Mouse (Mus musculus) adipocyte (in vitro differentiated cells): Measurements from ENCODE around the gene Pop4.

Experiments used
- DNase-seq: peaks from one replicate; pipeline ENCODE4 v3.0.0-alpha.2; 2016; ENCODE audit warnings: low spot score

Gene Pop4

DNA sequence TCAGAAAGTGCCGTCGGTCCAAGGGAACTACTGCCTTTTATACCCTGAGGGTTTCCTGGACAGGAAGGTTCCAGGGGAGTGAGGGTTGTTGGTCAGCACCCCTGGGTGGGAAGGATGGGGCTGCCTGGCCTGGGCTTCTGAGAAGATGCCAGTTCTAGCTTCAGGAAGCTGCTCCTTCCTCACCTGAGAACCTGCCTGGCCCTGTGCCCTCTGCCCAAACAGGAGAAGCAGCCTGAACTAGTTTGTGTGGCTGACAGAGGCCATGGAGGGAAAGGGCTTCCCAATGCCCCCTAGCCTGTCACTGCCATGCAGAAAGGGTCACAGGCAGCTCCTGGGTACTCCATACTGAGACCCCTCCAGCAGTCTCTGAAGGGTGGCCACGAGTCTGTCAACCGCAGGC lies 51.7 kb downstream of the Pop4 start:
- no peak for DNase-seq

DNA sequence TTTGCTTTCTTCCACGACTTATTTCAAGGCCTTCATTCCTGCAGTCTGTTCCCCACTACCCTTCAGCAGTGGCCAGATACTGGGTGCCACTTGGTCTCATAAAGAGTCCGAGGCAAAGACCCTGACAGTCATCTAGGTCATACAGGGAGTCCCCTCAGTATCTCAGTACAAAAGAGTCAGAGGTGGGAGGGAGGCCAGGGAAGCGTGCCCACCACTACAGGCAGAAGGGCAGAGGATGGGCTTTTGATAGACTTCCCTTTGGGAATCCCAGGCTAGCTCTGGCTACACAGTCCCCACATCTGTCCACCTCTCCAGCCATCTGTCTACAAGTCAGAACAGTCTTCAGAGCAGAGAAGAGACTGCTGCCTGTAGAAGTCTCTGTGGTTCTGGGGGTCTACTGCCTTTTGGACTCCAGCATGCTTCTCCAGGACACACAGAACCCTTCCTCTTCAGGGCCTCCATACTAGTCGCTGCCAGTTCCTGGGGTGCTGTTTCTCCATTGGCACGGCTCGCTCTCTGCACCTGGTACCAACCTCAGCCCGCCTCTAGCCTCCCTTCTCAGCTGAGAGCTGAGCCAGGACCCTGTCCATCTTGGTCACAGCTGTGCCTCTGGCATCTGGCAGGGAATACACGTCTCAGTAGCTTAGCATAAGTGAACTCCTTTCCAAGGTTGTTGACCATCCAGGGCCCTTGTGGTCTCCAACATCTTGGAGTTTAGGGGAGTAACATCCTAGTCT lies 52.4 kb downstream of the Pop4 start:
- no peak for DNase-seq

GRCm38 (mm10) chr7:38217417-38218171 lies 53.6 kb downstream of the Pop4 start:
- peak; percentile 96 for DNase-seq

GRCm38 (mm10) chr7:38215697-38216096 lies 55.5 kb downstream of the Pop4 start:
- no peak for DNase-seq

DNA sequence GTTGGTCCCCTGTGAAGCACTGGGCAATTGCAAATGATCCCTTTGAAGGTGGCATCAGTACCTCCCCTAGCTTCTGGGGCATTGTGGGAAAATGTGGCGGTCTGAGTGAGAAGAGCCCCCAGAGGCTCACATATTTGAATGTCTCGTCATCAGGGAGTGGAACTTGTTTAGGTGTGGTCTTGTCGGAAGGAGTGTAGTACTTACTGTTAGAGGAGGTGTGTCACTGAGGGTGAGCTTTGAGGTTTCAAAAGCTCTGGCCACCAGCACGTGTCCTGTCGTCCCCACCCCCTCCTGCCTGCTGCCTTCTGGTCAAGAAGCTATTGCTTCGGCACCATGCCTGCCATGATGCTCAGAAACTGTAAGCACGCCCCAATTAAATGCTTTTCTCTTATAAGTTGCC lies 55.9 kb downstream of the Pop4 start:
- DNase-seq, result no peak

GRCm38 (mm10) chr7:38214473-38215214 lies 56.6 kb downstream of the Pop4 start:
- DNase-seq, result no peak

- DNase-seq, result no peak
Measured at GRCm38 (mm10) chr7:38212651-38213062, 58.6 kb downstream of the Pop4 start.
